Mouse (Mus musculus): Measurements from ENCODE around the gene Btbd18. TPM values are rescaled to one million over a fixed set of nuclear protein-coding genes. Genes with fewer than 3 reads are reported as not detected.

The Btbd18 gene
- polyA plus RNA-seq, 1 experiment from 2014 or later: 0.07 TPM

DNA sequence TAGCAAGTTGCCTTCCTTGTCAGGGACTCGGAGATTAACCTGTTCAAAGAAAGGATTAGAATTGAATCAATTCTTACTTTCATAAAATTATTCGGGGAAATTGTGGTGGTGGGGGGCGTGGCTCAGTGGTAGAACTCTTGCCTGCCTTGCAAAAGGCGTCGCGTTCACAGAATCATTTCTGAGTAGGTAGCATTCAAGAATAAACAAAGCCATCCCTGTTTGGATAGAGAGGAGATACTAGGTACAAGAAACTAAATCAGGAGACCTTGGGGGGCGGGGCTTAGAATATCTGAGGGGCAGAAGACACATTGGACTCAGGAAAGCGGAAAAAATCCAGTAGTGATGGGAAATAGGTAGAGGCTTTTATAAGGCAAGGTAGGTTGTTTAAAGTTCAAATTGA lies 20.1 kb downstream of the Btbd18 start, which contains the start of gene Tmx2:
Gene Tmx2 (minus strand): TSS at position 125 of the 400 bp plus-strand sequence.
- 8% methylated on average over 8 of the region's 8 CpGs for WGBS
- H3K36me3 ChIP-seq (ENCODE audit: control insufficient read depth, insufficient read depth): peaks cover 9% of the 10 kb centered on the region; the same call in 1 of the 2 replicates
- no peaks in the 10 kb centered on the region for H3K27me3 ChIP-seq (replicated peaks; ENCODE audit: control insufficient read depth, insufficient read depth, low read length)
- peak within 1 kb of the TSS; percentile 68 for H3K27ac ChIP-seq (ENCODE audit: low read depth, low read length)
- H3K4me1 ChIP-seq (replicated peaks; ENCODE audit: control insufficient read depth, insufficient read depth, low read length): no peaks in the 10 kb centered on the region; the same call in 1 of the 2 replicates
- no peak for TF ChIP-seq CTCF (IDR thresholded peaks at IDR 0.05; ENCODE audit: low read depth)
- ATAC-seq: no peak
- peak within 1 kb of the TSS; percentile 77 for H3K4me2 ChIP-seq (replicated peaks; ENCODE audit: low read depth)
- H3K9ac ChIP-seq (ENCODE audit: low read depth, low read length): peak within 1 kb of the TSS; percentile 62
- H3K9me3 ChIP-seq (ENCODE audit: control insufficient read depth): no peaks in the 10 kb centered on the region
- peak within 1 kb of the TSS; percentile 74 for H3K4me3 ChIP-seq (ENCODE audit: low read depth, low read length)

DNA sequence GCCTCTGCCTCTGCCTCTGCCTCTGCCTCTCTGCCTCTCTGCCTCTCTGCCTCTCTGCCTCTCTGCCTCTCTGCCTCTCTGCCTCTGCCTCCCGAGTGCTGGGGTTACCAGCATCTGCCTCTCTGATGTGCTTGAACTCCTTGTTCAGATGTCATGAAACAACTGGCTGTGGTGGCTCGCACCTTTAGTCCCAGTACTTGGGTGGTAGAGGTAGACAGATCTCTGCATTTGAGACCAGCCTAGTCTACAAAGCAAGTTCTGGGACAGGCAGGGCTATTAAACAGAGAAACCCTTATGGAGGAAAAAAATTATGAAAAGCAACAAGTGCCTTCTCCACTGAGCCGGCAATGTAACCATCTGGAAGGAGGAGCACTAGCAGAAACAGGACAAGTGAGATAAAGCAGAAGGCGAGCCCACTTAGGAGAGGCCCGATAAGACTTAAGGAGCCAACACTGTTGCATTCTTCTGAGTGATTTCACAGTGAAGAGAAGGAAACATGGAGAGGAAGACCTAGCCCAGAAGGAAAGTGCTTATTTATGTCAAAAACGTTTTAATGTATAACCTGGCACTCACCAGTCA lies 23.8 kb downstream of the Btbd18 start:
- WGBS: 43% methylated on average over 6 of the region's 6 CpGs
- Histone ChIP-seq H3K27ac (ENCODE audit: low read depth, low read length) (no peak overlapping the region), H3K27me3 (replicated peaks; ENCODE audit: control insufficient read depth, insufficient read depth, low read length) (no peaks in the 10 kb centered on the region), H3K36me3 (ENCODE audit: control insufficient read depth, insufficient read depth) (peaks cover 19% of the 10 kb centered on the region), H3K9me3 (ENCODE audit: control insufficient read depth) (no peaks in the 10 kb centered on the region), H3K4me3 (ENCODE audit: low read depth, low read length) (no peak overlapping the region), H3K9ac (ENCODE audit: low read depth, low read length) (no peak overlapping the region), H3K4me2 (replicated peaks; ENCODE audit: low read depth) (0 out of 2 replicates have a peak overlapping the region, but pooled peaks have one; percentile 4), H3K4me1 (replicated peaks; ENCODE audit: control insufficient read depth, insufficient read depth, low read length) (no peaks in the 10 kb centered on the region)
- no peak for TF ChIP-seq CTCF (IDR thresholded peaks at IDR 0.05; ENCODE audit: low read depth)
- no peak for ATAC-seq

DNA sequence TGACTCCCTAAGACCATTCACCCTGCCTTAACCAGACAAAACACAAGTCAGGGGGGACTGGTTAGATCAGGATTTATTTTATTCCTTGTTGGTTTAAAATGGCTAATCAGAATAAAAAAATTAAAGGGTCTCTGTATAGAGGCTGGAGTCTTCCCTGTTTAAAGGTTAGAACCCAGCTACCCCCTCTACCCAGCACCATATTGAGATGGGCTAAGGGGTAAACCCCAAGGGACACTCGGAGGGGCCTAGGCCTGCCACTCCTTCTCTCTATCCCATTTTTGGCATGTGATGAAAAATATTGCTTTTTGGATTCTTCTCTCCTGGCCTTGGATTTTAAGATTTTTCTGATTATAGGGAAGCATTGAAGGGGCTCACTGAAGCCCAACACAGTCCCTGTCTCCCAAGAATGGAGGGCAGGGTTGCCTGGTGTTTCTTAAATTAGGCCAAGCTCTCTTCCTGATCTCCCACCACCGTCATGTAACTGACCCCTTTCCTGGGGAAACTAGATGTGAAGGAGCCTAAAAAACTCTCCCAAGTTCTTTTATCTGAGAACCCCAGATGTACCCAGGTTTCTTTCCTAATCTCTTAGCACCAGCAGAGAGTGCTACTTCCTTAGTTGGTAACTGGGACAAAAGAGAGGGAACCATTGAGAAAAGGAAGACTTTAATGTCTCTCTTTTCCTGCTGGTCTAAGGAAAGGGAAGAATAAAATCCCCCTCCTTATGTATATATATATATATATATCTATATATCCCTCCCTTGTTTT lies 29.4 kb downstream of the Btbd18 start:
- H3K9ac ChIP-seq (ENCODE audit: low read depth, low read length): no peak overlapping the region
- peaks cover 65% of the 10 kb centered on the region for H3K36me3 ChIP-seq (ENCODE audit: control insufficient read depth, insufficient read depth)
- WGBS: 85% methylated on average over 2 of the region's 2 CpGs
- H3K4me1 ChIP-seq (replicated peaks; ENCODE audit: control insufficient read depth, insufficient read depth, low read length): no peaks in the 10 kb centered on the region
- no peak overlapping the region for H3K4me3 ChIP-seq (ENCODE audit: low read depth, low read length)
- H3K4me2 ChIP-seq (replicated peaks; ENCODE audit: low read depth): no peak overlapping the region
- ATAC-seq: no peak
- H3K9me3 ChIP-seq (ENCODE audit: control insufficient read depth): no peaks in the 10 kb centered on the region
- no peak for TF ChIP-seq CTCF (IDR thresholded peaks at IDR 0.05; ENCODE audit: low read depth)
- no peaks in the 10 kb centered on the region for H3K27me3 ChIP-seq (replicated peaks; ENCODE audit: control insufficient read depth, insufficient read depth, low read length)
- H3K27ac ChIP-seq (ENCODE audit: low read depth, low read length): no peak overlapping the region

DNA sequence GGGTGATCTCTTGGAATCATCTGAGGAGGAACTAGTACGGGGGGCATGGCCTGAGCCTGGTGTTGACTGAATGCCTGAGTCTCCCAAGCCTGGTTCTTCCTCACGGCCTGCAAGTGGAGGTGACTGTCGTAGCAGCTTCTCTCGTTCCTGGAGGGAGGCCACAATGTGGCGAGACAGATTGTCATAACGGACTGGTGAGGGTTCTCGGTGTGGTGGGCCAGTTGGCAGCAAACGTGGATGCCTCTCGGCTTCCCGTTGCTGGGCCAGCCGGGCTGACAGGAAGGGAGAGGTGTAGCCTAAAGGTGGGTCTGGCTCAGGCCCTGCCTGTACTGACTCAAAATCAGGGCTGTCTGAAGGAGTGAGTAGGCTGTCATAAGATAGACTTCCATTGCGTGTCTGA lies 31.2 kb downstream of the Btbd18 start:
- Histone ChIP-seq H3K9ac (ENCODE audit: low read depth, low read length) (no peak overlapping the region), H3K27ac (ENCODE audit: low read depth, low read length) (no peak overlapping the region), H3K27me3 (replicated peaks; ENCODE audit: control insufficient read depth, insufficient read depth, low read length) (no peaks in the 10 kb centered on the region), H3K9me3 (ENCODE audit: control insufficient read depth) (no peaks in the 10 kb centered on the region), H3K4me1 (replicated peaks; ENCODE audit: control insufficient read depth, insufficient read depth, low read length) (no peaks in the 10 kb centered on the region), H3K36me3 (ENCODE audit: control insufficient read depth, insufficient read depth) (peaks cover 72% of the 10 kb centered on the region), H3K4me2 (replicated peaks; ENCODE audit: low read depth) (no peak overlapping the region), H3K4me3 (ENCODE audit: low read depth, low read length) (no peak overlapping the region)
- 91% methylated on average over 12 of the region's 12 CpGs for WGBS
- no peak for TF ChIP-seq CTCF (IDR thresholded peaks at IDR 0.05; ENCODE audit: low read depth)
- no peak for ATAC-seq

DNA sequence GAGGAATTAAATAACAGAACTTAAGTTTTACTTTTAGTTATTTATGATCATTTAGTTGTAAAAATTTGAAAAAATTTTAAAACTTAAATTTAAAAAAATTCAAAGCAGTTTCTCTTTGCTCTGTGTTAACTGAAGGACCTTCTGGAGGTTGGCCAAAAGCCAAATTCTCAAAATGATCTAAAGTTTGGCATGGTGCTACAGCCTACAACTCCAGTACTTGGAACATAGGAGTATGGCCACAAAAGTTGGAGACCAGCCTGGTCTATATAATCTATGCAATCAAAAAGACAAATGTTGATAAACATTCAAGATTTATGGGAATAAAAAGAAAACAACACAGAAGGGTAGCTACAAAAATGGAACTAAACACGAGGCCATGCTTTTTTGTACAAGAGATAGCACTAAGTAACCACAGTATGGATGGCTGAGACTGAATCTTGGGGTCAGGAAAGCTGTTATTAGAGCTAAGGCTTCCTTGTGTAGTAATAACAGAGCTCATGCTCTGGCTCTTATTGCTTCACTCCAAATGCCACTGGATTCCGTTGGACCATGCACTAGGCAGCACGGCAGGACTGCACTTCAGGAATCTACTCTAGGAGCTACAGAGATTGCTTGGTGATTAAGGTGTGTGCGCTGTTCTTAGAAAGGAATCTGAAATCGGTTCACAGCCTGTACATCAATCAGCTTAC lies 36.3 kb downstream of the Btbd18 start:
- no peaks in the 10 kb centered on the region for H3K27me3 ChIP-seq (replicated peaks; ENCODE audit: control insufficient read depth, insufficient read depth, low read length)
- no peaks in the 10 kb centered on the region for H3K4me1 ChIP-seq (replicated peaks; ENCODE audit: control insufficient read depth, insufficient read depth, low read length)
- ATAC-seq: no peak
- peaks cover 40% of the 10 kb centered on the region for H3K36me3 ChIP-seq (ENCODE audit: control insufficient read depth, insufficient read depth)
- no peak overlapping the region for H3K27ac ChIP-seq (ENCODE audit: low read depth, low read length)
- 65% methylated on average over 5 of the region's 5 CpGs for WGBS
- no peak overlapping the region for H3K4me2 ChIP-seq (replicated peaks; ENCODE audit: low read depth)
- H3K9me3 ChIP-seq (ENCODE audit: control insufficient read depth): no peaks in the 10 kb centered on the region
- no peak for TF ChIP-seq CTCF (IDR thresholded peaks at IDR 0.05; ENCODE audit: low read depth)
- no peak overlapping the region for H3K9ac ChIP-seq (ENCODE audit: low read depth, low read length)
- H3K4me3 ChIP-seq (ENCODE audit: low read depth, low read length): no peak overlapping the region

DNA sequence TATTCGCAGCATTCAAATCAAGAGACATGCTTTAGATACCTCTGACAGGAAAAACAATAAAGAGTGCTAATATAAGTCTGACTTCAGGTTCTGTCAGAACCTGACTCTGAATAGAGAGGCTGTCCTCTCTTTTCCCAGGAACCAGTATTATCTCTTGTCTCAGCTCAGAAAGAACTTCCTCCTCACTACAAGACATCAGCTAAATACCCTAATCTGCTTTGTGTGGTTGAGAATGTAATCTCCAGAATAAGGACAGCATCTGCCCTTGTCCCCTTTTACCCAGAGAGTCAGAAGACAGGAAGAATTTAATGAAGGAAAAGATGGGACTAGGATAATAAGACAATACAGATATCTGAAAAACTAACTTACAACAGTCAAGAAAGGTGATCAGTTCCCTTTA lies 44.6 kb downstream of the Btbd18 start:
- WGBS: 100% methylated on average over 1 of the region's 1 CpGs
- H3K36me3 ChIP-seq (ENCODE audit: control insufficient read depth, insufficient read depth): peaks cover 24% of the 10 kb centered on the region

More for the DNA sequence above, 44.6 kb downstream of the Btbd18 start:
- no peak overlapping the region for H3K4me3 ChIP-seq (ENCODE audit: low read depth, low read length)
- H3K27ac ChIP-seq (ENCODE audit: low read depth, low read length): no peak overlapping the region
- H3K9ac ChIP-seq (ENCODE audit: low read depth, low read length): no peak overlapping the region
- no peak overlapping the region for H3K4me2 ChIP-seq (replicated peaks; ENCODE audit: low read depth)
- ATAC-seq: no peak
- H3K27me3 ChIP-seq (replicated peaks; ENCODE audit: control insufficient read depth, insufficient read depth, low read length): no peaks in the 10 kb centered on the region
- no peaks in the 10 kb centered on the region for H3K9me3 ChIP-seq (ENCODE audit: control insufficient read depth)
- no peak for TF ChIP-seq CTCF (IDR thresholded peaks at IDR 0.05; ENCODE audit: low read depth)
- H3K4me1 ChIP-seq (replicated peaks; ENCODE audit: control insufficient read depth, insufficient read depth, low read length): peaks cover 6% of the 10 kb centered on the region; the same call in 1 of the 2 replicates
